In genomic region chr4:134764333-134764732, GRCm38 (mm10) we compare ENCODE assay signal across 17 mouse cellular contexts. TPM values are rescaled to one million over a fixed set of nuclear protein-coding genes. Genes with fewer than 3 reads are reported as not detected.
DNase-seq lines count a peak whose midpoint lies in the region; ATAC-seq and TF ChIP-seq lines count a peak whose summit lies in the region.
"Had no signal": no experiment of that assay in that cellular context is flagged by ENCODE, and none has a peak within 500 bp of the region (broad histone marks: within the 10 kb centered on the region; RNA-seq: fewer than 3 reads in every experiment).

No protein-coding gene starts in this region.

- H3K9me3 ChIP-seq in intestine, embryonic 15.5 days = no peaks in the 10 kb centered on the region
- H3K9me3 ChIP-seq in intestine, embryonic 16.5 days (ENCODE audit: control insufficient read depth, low read length) = no peaks in the 10 kb centered on the region
- no peaks in the 10 kb centered on the region for H3K9me3 ChIP-seq in hindbrain, embryonic 12.5 days (replicated peaks)
- no peaks in the 10 kb centered on the region for H3K9me3 ChIP-seq in hindbrain, postnatal 0 days (ENCODE audit: low read length)
- H3K9me3 ChIP-seq: embryonic facial prominence, embryonic 12.5 days; forebrain, embryonic 15.5 days; hindbrain, embryonic 13.5 days; limb, embryonic 10.5 days had no signal

- ATAC-seq in intestine, embryonic 15.5 days = no peak
- no peak for ATAC-seq in intestine, embryonic 16.5 days
- no peak for ATAC-seq in hindbrain, embryonic 12.5 days (ENCODE audit: low FRiP score)
- no peak for ATAC-seq in hindbrain, postnatal 0 days
- ATAC-seq: forebrain, embryonic 15.5 days had no signal

- H3K36me3 ChIP-seq in intestine, embryonic 15.5 days = no peaks in the 10 kb centered on the region
- no peaks in the 10 kb centered on the region for H3K36me3 ChIP-seq in intestine, embryonic 16.5 days (ENCODE audit: control insufficient read depth, insufficient read depth, low read length)
- H3K36me3 ChIP-seq in splenic B cell, adult 2 months (ENCODE audit: control insufficient read depth, insufficient read depth, low read length, poor library complexity, severe bottlenecking) = no peaks in the 10 kb centered on the region
- H3K36me3 ChIP-seq in hindbrain, embryonic 12.5 days = no peaks in the 10 kb centered on the region
- no peaks in the 10 kb centered on the region for H3K36me3 ChIP-seq in hindbrain, postnatal 0 days (ENCODE audit: insufficient read depth, low read length)
- H3K36me3 ChIP-seq: embryonic facial prominence, embryonic 12.5 days; forebrain, embryonic 15.5 days; hindbrain, embryonic 13.5 days; limb, embryonic 10.5 days had no signal

- H3K4me1 ChIP-seq in intestine, embryonic 15.5 days (replicated peaks) = peaks cover 47% of the 10 kb centered on the region
- peaks cover 60% of the 10 kb centered on the region for H3K4me1 ChIP-seq in intestine, embryonic 16.5 days (ENCODE audit: control insufficient read depth, insufficient read depth, low read length)
- H3K4me1 ChIP-seq in brown adipose tissue, adult 24 weeks (ENCODE audit: control insufficient read depth, insufficient read depth, insufficient read length, low read length) = peaks cover 66% of the 10 kb centered on the region
- H3K4me1 ChIP-seq in hindbrain, embryonic 12.5 days = peaks cover 16% of the 10 kb centered on the region
- H3K4me1 ChIP-seq in hindbrain, postnatal 0 days (ENCODE audit: insufficient read depth, low read length) = peaks cover 9% of the 10 kb centered on the region

- H3K27ac ChIP-seq in intestine, embryonic 15.5 days = 0 out of 2 replicates have a peak overlapping the region, but pooled peaks have one; percentile 9
- H3K27ac ChIP-seq in intestine, embryonic 16.5 days (ENCODE audit: low read length) = no peak overlapping the region
- H3K27ac ChIP-seq in brown adipose tissue, adult 24 weeks (replicated peaks; ENCODE audit: low read depth, low read length) = peak overlapping the region; percentile 26; the same call in 1 of the 2 replicates
- no peak overlapping the region for H3K27ac ChIP-seq in hindbrain, embryonic 12.5 days
- H3K27ac ChIP-seq in hindbrain, postnatal 0 days = no peak overlapping the region
- H3K27ac ChIP-seq: embryonic facial prominence, embryonic 12.5 days; forebrain, embryonic 15.5 days; hindbrain, embryonic 13.5 days had no signal

- H3K4me2 ChIP-seq in intestine, embryonic 15.5 days (replicated peaks) = no peak overlapping the region
- no peak overlapping the region for H3K4me2 ChIP-seq in intestine, embryonic 16.5 days (ENCODE audit: low read depth, low read length)
- H3K4me2 ChIP-seq in hindbrain, embryonic 12.5 days (replicated peaks) = no peak overlapping the region
- no peak overlapping the region for H3K4me2 ChIP-seq in hindbrain, postnatal 0 days (ENCODE audit: low read depth, low read length)
- H3K4me2 ChIP-seq: embryonic facial prominence, embryonic 12.5 days; forebrain, embryonic 15.5 days; hindbrain, embryonic 13.5 days; midbrain, embryonic 11.5 days had no signal

- peak; percentile 64 for DNase-seq in liver
- DNase-seq in splenic B cell, adult 2 months (ENCODE audit: low read depth, low spot score) = peak; percentile 36
- no peak for DNase-seq in hindbrain, postnatal 0 days (ENCODE audit: low spot score)
- DNase-seq: adrenal gland, postnatal 14 days; cerebellum, adult 9-10 months; gastrocnemius, postnatal 14 days; spleen, adult 18-20 months; thymus, postnatal 36 days had no signal

- H3K4me3 ChIP-seq in intestine, embryonic 15.5 days (replicated peaks) = no peak overlapping the region
- H3K4me3 ChIP-seq in intestine, embryonic 16.5 days (ENCODE audit: low read length) = no peak overlapping the region
- no peak overlapping the region for H3K4me3 ChIP-seq in brown adipose tissue, adult 24 weeks (ENCODE audit: insufficient read depth, low read depth, low read length)
- H3K4me3 ChIP-seq in hindbrain, embryonic 12.5 days = no peak overlapping the region
- no peak overlapping the region for H3K4me3 ChIP-seq in hindbrain, postnatal 0 days (ENCODE audit: low read length)
- H3K4me3 ChIP-seq: embryonic facial prominence, embryonic 12.5 days; forebrain, embryonic 15.5 days; hindbrain, embryonic 13.5 days; limb, embryonic 10.5 days had no signal

- no peak overlapping the region for H3K9ac ChIP-seq in intestine, embryonic 15.5 days
- no peak overlapping the region for H3K9ac ChIP-seq in intestine, embryonic 16.5 days (ENCODE audit: low read depth, low read length)
- H3K9ac ChIP-seq in hindbrain, embryonic 12.5 days = no peak overlapping the region
- H3K9ac ChIP-seq in hindbrain, postnatal 0 days (replicated peaks; ENCODE audit: low read length) = no peak overlapping the region
- H3K9ac ChIP-seq: embryonic facial prominence, embryonic 12.5 days; forebrain, embryonic 15.5 days; hindbrain, embryonic 13.5 days had no signal

- no peak for TF ChIP-seq CTCF in hindbrain, postnatal 0 days (IDR thresholded peaks at IDR 0.05; ENCODE audit: low read depth)

- no peaks in the 10 kb centered on the region for H3K27me3 ChIP-seq in intestine, embryonic 15.5 days (replicated peaks)
- 0 out of 2 replicates have a peak, but pooled peaks cover 2% of the 10 kb centered on the region for H3K27me3 ChIP-seq in intestine, embryonic 16.5 days (replicated peaks; ENCODE audit: control insufficient read depth, insufficient read depth, low read length)
- no peaks in the 10 kb centered on the region for H3K27me3 ChIP-seq in splenic B cell, adult 2 months (ENCODE audit: control insufficient read depth, insufficient read depth, low read length, poor library complexity, severe bottlenecking)
- peaks cover 47% of the 10 kb centered on the region for H3K27me3 ChIP-seq in hindbrain, embryonic 12.5 days
- H3K27me3 ChIP-seq in hindbrain, postnatal 0 days (ENCODE audit: insufficient read depth, low read length) = 0 out of 2 replicates have a peak, but pooled peaks cover 7% of the 10 kb centered on the region

- 56% methylated on average over 3 of the region's 3 CpGs for WGBS in intestine, embryonic 15.5 days
- 55% methylated on average over 3 of the region's 3 CpGs for WGBS in intestine, embryonic 16.5 days
- WGBS in hindbrain, embryonic 12.5 days = 64% methylated on average over 3 of the region's 3 CpGs
- 83% methylated on average over 3 of the region's 3 CpGs for WGBS in hindbrain, postnatal 0 days

RNA-seq across cellular contexts. Expression of gene Ldlrap1, which starts 3.5 kb away (rescaled TPM):
- 15.9 and 18.6 TPM in 2 replicates for polyA plus RNA-seq in intestine, embryonic 15.5 days (2015; fragmentation: Nextera tagmentation; extraction: Ambion mirVana)
- 19.0 and 19.6 TPM in 2 replicates for polyA plus RNA-seq in intestine, embryonic 16.5 days (2015; fragmentation: Nextera tagmentation; extraction: Ambion mirVana)
- 6.8 and 11.8 TPM in 2 replicates for polyA plus RNA-seq in brown adipose tissue, adult 24 weeks (2012; ENCODE audit: insufficient read depth, insufficient read length, missing spikeins)
- 7.8 and 10.4 TPM in 2 replicates for polyA plus RNA-seq in hindbrain, embryonic 12.5 days (2016; fragmentation: Nextera tagmentation; extraction: Ambion mirVana)
- total RNA-seq in hindbrain, postnatal 0 days (2014; rRNA removed) = 2.6 and 3.1 TPM in 2 replicates
- 2.7 and 2.9 TPM in 2 replicates for polyA plus RNA-seq in hindbrain, postnatal 0 days (2015; fragmentation: Nextera tagmentation; extraction: Ambion mirVana)

Comparison
In these comparisons a context has a peak if more than half of its experiments do, and no peak if none do; other contexts are left out.
1. H3K27ac ChIP-seq: peak in intestine, embryonic 15.5 days (single experiment) and brown adipose tissue, adult 24 weeks (single experiment); none in intestine, embryonic 16.5 days (single experiment), hindbrain, embryonic 12.5 days (single experiment) and hindbrain, postnatal 0 days (single experiment).